Mouse (Mus musculus): ENCODE results near the gene Armc7. TPM values are rescaled to one million over a fixed set of nuclear protein-coding genes. Genes with fewer than 3 reads are reported as not detected.
"Not testable (repeated sequence)": the region's sequence is repeated elsewhere in the genome, so short reads cannot be mapped to it uniquely, and the experiment has no call there.

Armc7 gene
- polyA plus RNA-seq, 1 experiment from 2014 or later, result 17.4 TPM

DNA sequence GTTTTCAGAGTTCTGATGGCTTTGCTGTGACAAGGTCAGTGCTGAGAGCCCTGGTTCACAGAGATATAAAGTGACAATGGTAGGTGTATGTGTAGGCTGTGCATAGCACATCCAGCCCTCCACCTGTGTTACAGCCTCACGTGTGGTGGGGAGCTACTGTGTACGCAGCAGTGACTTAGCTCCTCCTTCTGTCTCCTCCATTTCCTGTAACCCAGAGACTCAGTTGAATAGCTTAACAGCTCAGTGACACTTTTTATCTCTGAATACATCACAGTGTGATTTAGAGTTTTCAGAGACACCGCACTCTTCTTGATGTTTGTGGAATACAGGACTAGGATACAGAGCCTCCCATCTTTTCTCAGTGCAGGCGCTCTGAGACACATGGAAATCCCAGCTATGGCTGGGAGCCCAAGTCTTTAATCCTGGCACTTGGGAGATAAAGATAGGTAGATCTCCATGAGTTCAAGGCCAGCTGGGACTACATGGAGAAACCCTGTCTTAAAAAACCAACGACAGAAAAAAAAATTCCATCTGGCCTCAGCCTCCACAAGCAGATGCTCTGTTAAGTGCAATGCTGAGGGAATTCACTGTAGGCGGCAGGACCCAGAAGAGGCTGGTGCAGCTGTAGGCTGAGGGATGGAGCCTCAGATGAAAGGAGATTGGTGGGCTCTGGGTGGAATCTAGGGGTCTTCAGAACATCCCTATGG lies 6.2 kb downstream of the Armc7 start:
- ATAC-seq, result no peak
- no peak overlapping the region for H3K4me3 ChIP-seq (replicated peaks)
- no peak overlapping the region for H3K27ac ChIP-seq
- H3K36me3 ChIP-seq, result peaks cover 11% of the 10 kb centered on the region
- no peaks in the 10 kb centered on the region for H3K27me3 ChIP-seq
- 88% methylated on average over 6 of the region's 6 CpGs for WGBS
- peaks cover 19% of the 10 kb centered on the region for H3K4me1 ChIP-seq (replicated peaks)
- no peak overlapping the region for H3K9ac ChIP-seq (replicated peaks)
- H3K4me2 ChIP-seq (replicated peaks), result no peak overlapping the region
- no peaks in the 10 kb centered on the region for H3K9me3 ChIP-seq

GRCm38 (mm10) chr11:115483278-115483677 lies 7.8 kb downstream of the Armc7 start:
- Histone ChIP-seq H3K4me2 (replicated peaks) (no peak overlapping the region), H3K4me3 (replicated peaks) (no peak overlapping the region), H3K9me3 (no peaks in the 10 kb centered on the region), H3K27ac (no peak overlapping the region), H3K36me3 (peaks cover 11% of the 10 kb centered on the region), H3K9ac (replicated peaks) (peak overlapping the region; percentile 40; the same call in 1 of the 2 replicates), H3K4me1 (replicated peaks) (peaks cover 8% of the 10 kb centered on the region), H3K27me3 (no peaks in the 10 kb centered on the region)
- no peak for ATAC-seq
- WGBS, result 70% methylated on average over 11 of the region's 11 CpGs

- Histone ChIP-seq H3K4me2 (replicated peaks) (no peak overlapping the region), H3K4me3 (replicated peaks) (no peak overlapping the region), H3K36me3 (peaks cover 13% of the 10 kb centered on the region), H3K27me3 (no peaks in the 10 kb centered on the region), H3K27ac (no peak overlapping the region), H3K4me1 (replicated peaks) (peaks cover 8% of the 10 kb centered on the region), H3K9me3 (no peaks in the 10 kb centered on the region), H3K9ac (replicated peaks) (peak overlapping the region; percentile 40; the same call in 1 of the 2 replicates)
- WGBS, result 17% methylated on average over 6 of the region's 6 CpGs
- no peak for ATAC-seq
Observed at GRCm38 (mm10) chr11:115483726-115484125, 8.3 kb downstream of the Armc7 start.

DNA sequence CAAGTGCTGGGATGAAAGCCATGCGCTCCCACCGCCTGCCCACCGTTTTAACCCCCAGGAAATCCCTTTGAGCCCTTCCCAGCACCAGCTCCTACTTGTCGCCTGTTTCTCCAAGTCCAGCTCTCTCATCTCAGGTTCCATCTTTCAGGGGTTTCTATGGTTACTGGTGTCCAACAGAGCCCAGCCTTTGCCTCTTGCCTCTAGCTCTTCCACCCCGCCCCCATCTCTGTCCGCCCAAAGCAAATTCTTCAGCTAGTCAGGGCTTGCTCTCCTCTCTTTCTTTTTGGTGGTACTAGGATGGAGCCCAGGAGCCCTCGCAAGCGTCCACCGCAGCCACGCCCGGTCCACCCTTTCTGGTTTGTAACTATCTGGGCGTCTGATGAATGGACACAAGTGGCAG lies 9.7 kb downstream of the Armc7 start:
- H3K4me3 ChIP-seq (replicated peaks), result no peak overlapping the region
- no peak overlapping the region for H3K4me2 ChIP-seq (replicated peaks)
- 25% methylated on average over 12 of the region's 12 CpGs for WGBS
- peaks cover 22% of the 10 kb centered on the region for H3K36me3 ChIP-seq
- H3K27me3 ChIP-seq, result no peaks in the 10 kb centered on the region
- peak overlapping the region; percentile 39; the same call in 1 of the 2 replicates for H3K27ac ChIP-seq
- no peak overlapping the region; the same call in 1 of the 2 replicates for H3K9ac ChIP-seq (replicated peaks)
- H3K9me3 ChIP-seq, result no peaks in the 10 kb centered on the region
- peak; percentile 65 for ATAC-seq
- peaks cover 10% of the 10 kb centered on the region for H3K4me1 ChIP-seq (replicated peaks)

GRCm38 (mm10) chr11:115488551-115489104 lies 13.2 kb downstream of the Armc7 start:
- no peak for ATAC-seq
- no peak overlapping the region for H3K4me3 ChIP-seq (replicated peaks)
- H3K27ac ChIP-seq, result no peak overlapping the region
- no peaks in the 10 kb centered on the region for H3K9me3 ChIP-seq
- peaks cover 19% of the 10 kb centered on the region for H3K36me3 ChIP-seq
- H3K4me2 ChIP-seq (replicated peaks), result no peak overlapping the region
- peaks cover 5% of the 10 kb centered on the region; the same call in 1 of the 2 replicates for H3K27me3 ChIP-seq
- WGBS, result 88% methylated on average over 19 of the region's 19 CpGs
- peaks cover 28% of the 10 kb centered on the region for H3K4me1 ChIP-seq (replicated peaks)
- peak overlapping the region; percentile 10; the same call in 1 of the 2 replicates for H3K9ac ChIP-seq (replicated peaks)

DNA sequence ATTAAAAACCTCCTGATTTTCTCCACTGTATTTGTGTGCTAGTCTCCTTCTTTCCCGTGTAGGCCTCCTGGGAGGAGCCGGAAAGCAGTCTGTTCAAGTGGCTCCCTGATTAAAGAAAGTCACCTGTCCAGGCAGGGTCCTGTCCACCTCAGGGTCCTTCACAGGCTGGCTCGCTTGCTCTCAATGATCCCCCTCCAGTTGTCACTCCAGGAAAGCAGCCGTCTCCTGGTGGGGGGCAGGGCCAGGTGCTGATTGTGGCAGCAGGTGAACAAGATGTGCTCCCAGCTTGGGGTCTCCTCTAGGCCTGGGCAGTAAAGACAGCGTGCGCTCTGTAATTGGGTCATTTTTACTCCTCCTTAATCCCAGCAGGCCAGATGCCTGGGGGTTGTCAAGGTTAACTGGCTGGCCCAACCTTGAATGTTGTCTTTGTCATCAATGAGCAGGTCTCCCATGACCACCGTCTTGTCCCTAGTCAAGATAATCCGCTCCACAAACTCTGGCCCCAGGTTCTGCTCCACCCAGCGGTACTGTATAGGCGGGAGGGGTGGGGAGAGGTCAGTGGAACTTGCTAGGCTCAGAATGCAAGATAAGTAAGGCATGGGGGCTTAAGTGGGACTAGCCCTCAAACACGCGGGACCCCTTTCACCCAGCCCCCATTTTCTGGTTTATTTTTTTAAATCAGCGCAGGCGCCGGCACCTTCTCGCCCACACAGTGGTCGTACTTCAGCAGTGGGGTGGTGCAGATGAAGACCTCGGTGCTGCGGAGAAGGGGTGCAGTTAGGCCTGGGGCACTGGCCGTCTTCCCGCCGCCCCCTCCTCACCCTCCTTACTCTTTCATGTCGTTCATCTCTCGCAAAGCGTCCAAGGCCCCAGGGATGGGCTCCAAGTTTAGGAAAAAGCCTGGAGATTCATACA lies 15.2 kb downstream of the Armc7 start:
- H3K27ac ChIP-seq, result peak overlapping the region; percentile 88
- H3K27me3 ChIP-seq, result peaks cover 5% of the 10 kb centered on the region; the same call in 1 of the 2 replicates
- 20% methylated on average over 25 of the region's 25 CpGs for WGBS
- H3K4me3 ChIP-seq (replicated peaks), result peak overlapping the region; percentile 69
- peak overlapping the region; percentile 75 for H3K4me2 ChIP-seq (replicated peaks)
- peak; percentile 59 for ATAC-seq
- peaks cover 20% of the 10 kb centered on the region for H3K4me1 ChIP-seq (replicated peaks)
- peaks cover 19% of the 10 kb centered on the region for H3K36me3 ChIP-seq
- H3K9ac ChIP-seq (replicated peaks), result peak overlapping the region; percentile 77
- H3K9me3 ChIP-seq, result no peaks in the 10 kb centered on the region

DNA sequence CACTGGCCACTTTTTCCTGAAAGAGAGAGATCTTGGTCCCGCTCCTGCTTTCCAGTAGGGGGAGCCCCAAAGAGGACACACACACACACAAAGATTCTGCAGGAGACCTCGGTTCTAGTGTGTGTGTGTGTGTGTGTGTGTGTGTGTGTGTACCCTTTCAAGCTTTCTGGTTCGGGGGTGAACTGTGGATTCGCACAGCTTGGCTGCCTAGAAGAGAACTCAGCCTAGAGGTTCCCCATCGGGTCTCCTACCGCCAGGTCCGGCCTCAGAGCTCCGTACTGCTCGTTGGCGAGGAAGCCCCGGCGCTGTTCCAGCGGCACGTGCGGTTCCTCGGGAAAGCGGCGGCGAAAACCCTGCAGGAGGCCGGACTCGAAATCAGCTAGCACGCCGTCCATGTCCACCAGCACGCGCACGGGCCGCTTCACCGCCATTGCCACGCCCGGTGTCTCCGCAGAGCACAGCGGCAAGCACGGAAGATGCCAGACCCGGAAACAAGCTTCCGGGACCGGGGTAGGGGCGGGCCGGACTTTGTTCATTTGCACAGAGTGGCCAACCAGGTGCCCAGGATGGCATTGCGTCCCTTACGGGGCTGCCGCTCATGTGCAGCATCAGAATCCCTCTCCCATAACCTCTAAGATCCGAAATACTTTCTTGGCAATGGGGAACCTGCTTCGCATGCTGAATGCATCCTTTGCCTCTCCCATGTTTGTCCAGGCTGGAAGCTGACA lies 16.1 kb downstream of the Armc7 start, which contains the start of gene Nt5c:
TSS of gene Nt5c (minus strand) at position 507 of the 728 bp plus-strand sequence.
- peaks cover 20% of the 10 kb centered on the region for H3K4me1 ChIP-seq (replicated peaks)
- H3K27ac ChIP-seq, result peak within 1 kb of the TSS; percentile 88
- ATAC-seq, result peak; percentile 93
- peak within 1 kb of the TSS; percentile 69 for H3K4me3 ChIP-seq (replicated peaks)
- H3K9me3 ChIP-seq, result no peaks in the 10 kb centered on the region
- WGBS, result under 1% methylated on average over 43 of the region's 43 CpGs
- H3K9ac ChIP-seq (replicated peaks), result peak within 1 kb of the TSS; percentile 77
- H3K4me2 ChIP-seq (replicated peaks), result peak within 1 kb of the TSS; percentile 75
- peaks cover 5% of the 10 kb centered on the region; the same call in 1 of the 2 replicates for H3K27me3 ChIP-seq
- peaks cover 19% of the 10 kb centered on the region for H3K36me3 ChIP-seq

- peaks cover 5% of the 10 kb centered on the region; the same call in 1 of the 2 replicates for H3K27me3 ChIP-seq
- H3K27ac ChIP-seq, result no peak overlapping the region
- H3K36me3 ChIP-seq, result peaks cover 27% of the 10 kb centered on the region
- peak overlapping the region; percentile 75 for H3K4me2 ChIP-seq (replicated peaks)
- H3K4me3 ChIP-seq (replicated peaks), result peak overlapping the region; percentile 69
- H3K4me1 ChIP-seq (replicated peaks), result peaks cover 20% of the 10 kb centered on the region
- no peaks in the 10 kb centered on the region for H3K9me3 ChIP-seq
- peak overlapping the region; percentile 77; the same call in 1 of the 2 replicates for H3K9ac ChIP-seq (replicated peaks)
- WGBS, result 33% methylated on average over 6 of the region's 6 CpGs
- no peak for ATAC-seq
Observed at GRCm38 (mm10) chr11:115492387-115492786, 16.9 kb downstream of the Armc7 start.

DNA sequence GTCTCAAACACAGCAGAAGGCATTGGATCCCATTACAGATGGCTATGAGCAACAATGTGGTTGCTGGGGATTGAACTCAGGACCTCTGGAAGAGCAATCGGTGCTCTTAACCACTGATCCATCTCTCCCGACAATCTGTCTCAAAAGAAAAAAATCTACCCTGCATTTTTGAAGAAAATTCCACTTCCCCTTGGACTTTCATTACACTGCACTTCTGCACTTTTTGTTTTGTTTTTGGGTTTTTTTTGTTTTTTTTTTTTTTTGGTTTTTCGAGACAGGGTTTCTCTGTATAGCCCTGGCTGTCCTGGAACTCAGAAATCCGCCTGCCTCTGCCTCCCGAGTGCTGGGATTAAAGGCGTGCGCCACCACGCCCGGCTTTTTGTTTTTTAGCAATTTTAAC lies 21.1 kb downstream of the Armc7 start:
- WGBS, result 90% methylated on average over 9 of the region's 9 CpGs
- not testable (repeated sequence) for H3K9ac ChIP-seq (replicated peaks); H3K27ac ChIP-seq; H3K4me2 ChIP-seq (replicated peaks); H3K4me3 ChIP-seq (replicated peaks); H3K4me1 ChIP-seq (replicated peaks); ATAC-seq; H3K27me3 ChIP-seq; H3K9me3 ChIP-seq
- H3K36me3 ChIP-seq, result peaks cover 48% of the 10 kb centered on the region

DNA sequence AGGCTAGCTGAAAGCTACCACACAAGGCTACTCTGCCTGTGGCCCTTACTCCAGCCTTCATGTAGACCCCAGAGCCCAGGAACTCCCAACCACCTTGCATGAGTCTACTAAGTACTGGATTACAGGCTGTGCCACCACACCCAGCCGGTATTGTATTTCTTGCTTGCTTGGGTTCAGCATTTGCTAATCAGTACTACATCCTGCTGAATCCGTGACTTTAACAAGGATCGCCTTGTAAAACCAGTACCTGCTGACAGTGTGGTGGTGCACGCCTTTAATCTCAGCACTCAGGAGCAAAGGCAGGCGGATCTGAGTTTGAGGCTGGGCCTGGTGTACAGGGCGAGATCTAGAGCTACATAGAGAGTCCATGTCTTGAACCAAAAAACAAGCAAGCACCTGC lies 27.2 kb downstream of the Armc7 start:
- H3K27me3 ChIP-seq, result no peaks in the 10 kb centered on the region

DNA sequence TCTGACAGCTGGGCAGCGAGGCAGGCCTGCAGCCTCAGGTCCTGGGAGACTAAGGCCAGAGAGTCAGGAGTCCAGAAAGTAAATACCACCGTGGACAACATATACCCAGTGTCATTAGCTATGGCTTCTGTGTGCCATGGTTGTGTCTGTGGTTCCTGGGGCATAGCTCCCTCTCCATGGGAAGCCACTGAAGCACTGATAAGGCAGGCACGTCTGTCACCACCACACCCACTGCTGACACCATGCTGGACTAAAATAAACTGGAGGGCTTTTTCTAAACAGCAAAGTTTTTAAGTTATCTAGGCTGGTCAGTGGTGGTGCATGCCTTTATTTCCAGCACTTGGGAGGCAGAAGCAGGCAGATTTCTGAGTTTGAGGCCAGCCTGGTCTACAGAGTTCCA lies 31.1 kb downstream of the Armc7 start:
- WGBS, result 63% methylated on average over 3 of the region's 3 CpGs
- no peaks in the 10 kb centered on the region for H3K9me3 ChIP-seq
- peaks cover 65% of the 10 kb centered on the region for H3K4me1 ChIP-seq (replicated peaks)
- H3K36me3 ChIP-seq, result peaks cover 37% of the 10 kb centered on the region
- no peak overlapping the region for H3K9ac ChIP-seq (replicated peaks)
- H3K27me3 ChIP-seq, result no peaks in the 10 kb centered on the region
- H3K27ac ChIP-seq, result no peak overlapping the region
- no peak for ATAC-seq
- peak overlapping the region; percentile 23; the same call in 1 of the 2 replicates for H3K4me2 ChIP-seq (replicated peaks)
- H3K4me3 ChIP-seq (replicated peaks), result no peak overlapping the region

More for the DNA sequence above, 27.2 kb downstream of the Armc7 start:
- H3K9me3 ChIP-seq, result no peaks in the 10 kb centered on the region
- H3K36me3 ChIP-seq, result peaks cover 70% of the 10 kb centered on the region
- no peak overlapping the region for H3K4me2 ChIP-seq (replicated peaks)
- H3K27ac ChIP-seq, result no peak overlapping the region
- H3K4me3 ChIP-seq (replicated peaks), result no peak overlapping the region
- WGBS, result 94% methylated on average over 6 of the region's 6 CpGs
- peaks cover 28% of the 10 kb centered on the region for H3K4me1 ChIP-seq (replicated peaks)
- H3K9ac ChIP-seq (replicated peaks), result no peak overlapping the region
- ATAC-seq, result no peak
